Mouse (Mus musculus) lung, postnatal 0 days (tissue): Measurements from ENCODE around the gene Muc3a. TPM values are rescaled to one million over a fixed set of nuclear protein-coding genes. Genes with fewer than 3 reads are reported as not detected.

ENCODE experiments used
- ATAC-seq: fragments of 200-750 bp; cut with Nextera tagmentation; 2 replicates; pipeline ENCODE4 v1.8.0; 2017; ENCODE audit warnings: moderate library complexity
- DNase-seq: peaks from one replicate; pipeline ENCODE4 v3.0.0-alpha.2; 2016; ENCODE audit warnings: low spot score
- H3K27ac ChIP-seq: fragments of 300-500 bp; sonication (generic); 2 replicates; pipeline ENCODE4 v1.5.1; 2014; ENCODE audit warnings: antibody characterized with exemption, mild to moderate bottlenecking, low read length, mixed read lengths
- H3K27me3 ChIP-seq: fragments of 300-500 bp; sonication (generic); replicated peaks from 2 replicates; pipeline ENCODE4 v1.6.1; 2014; ENCODE audit warnings: low read length, mixed read lengths; ENCODE audit not compliant: insufficient read depth
- H3K36me3 ChIP-seq: fragments of 300-500 bp; sonication (generic); 2 replicates; pipeline ENCODE4 v1.6.1; 2014; ENCODE audit warnings: low read length, mixed read lengths; ENCODE audit not compliant: insufficient read depth
- H3K4me1 ChIP-seq: fragments of 300-500 bp; sonication (generic); 2 replicates; pipeline ENCODE4 v1.6.1; 2014; ENCODE audit warnings: antibody characterized with exemption, low read depth, low read length, mixed read lengths; ENCODE audit not compliant: insufficient read depth
- H3K4me2 ChIP-seq: fragments of 300-500 bp; sonication (generic); replicated peaks from 2 replicates; pipeline ENCODE4 v1.6.1; 2014; ENCODE audit warnings: low read depth, mild to moderate bottlenecking, low read length, moderate library complexity, mixed read lengths
- H3K4me3 ChIP-seq: fragments of 300-500 bp; sonication (generic); 2 replicates; pipeline ENCODE4 v1.5.1; 2014; ENCODE audit warnings: low read depth, low read length
- H3K9ac ChIP-seq: fragments of 300-500 bp; sonication (generic); replicated peaks from 2 replicates; pipeline ENCODE4 v1.6.1; 2014; ENCODE audit warnings: low read depth, mild to moderate bottlenecking
- H3K9me3 ChIP-seq: fragments of 300-500 bp; sonication (generic); 2 replicates; pipeline ENCODE4 v1.6.1; 2016; ENCODE audit warnings: low read length, mixed read lengths
- CTCF ChIP-seq: IDR thresholded peaks from 2 replicates; pipeline ENCODE4 v1.5.1; 2016; ENCODE audit warnings: antibody characterized with exemption, mild to moderate bottlenecking
- EP300 ChIP-seq: IDR thresholded peaks from 2 replicates; pipeline ENCODE4 v1.6.1; 2016; ENCODE audit warnings: antibody characterized with exemption, mild to moderate bottlenecking, control low read depth
- WGBS: fragments of 180-500 bp; shearing (Covaris S2); extraction: QIAGEN DNeasy Blood & Tissue Kit; methylation state at CpG from one replicate; pipeline ENCODE4 v1.1.7; 2014; 5-methylcytosine and 5-hydroxymethylcytosine counted together
- polyA plus RNA-seq: library from polyadenylated mRNA; unstranded; fragments of >200 nt; fragmentation: Nextera tagmentation; extraction: Ambion mirVana; gene quantifications from 2 replicates; pipeline ENCODE4 v1.2.1, GENCODE M21; 2015

Muc3a gene
- not detected in 2 replicates for polyA plus RNA-seq

DNA sequence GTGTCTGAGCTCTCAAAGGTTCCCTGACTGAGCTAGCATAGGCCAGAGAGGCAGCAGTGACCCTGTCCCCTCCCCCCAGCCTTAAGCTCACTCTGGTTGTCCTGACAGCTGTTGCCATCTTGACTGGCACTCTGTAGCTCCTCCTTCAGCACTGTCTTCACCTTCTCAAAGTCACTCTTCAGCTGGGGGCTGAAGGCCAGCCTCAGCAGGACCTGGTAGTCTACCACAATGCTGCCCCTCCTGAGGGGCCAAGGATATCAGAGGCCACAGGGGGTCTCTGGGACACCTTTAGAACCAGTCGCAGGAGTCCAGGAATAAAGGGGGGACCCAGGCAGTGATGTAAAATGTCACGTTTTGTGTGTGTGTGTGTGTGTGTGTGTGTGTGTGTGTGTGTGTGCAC lies at the start of gene Muc3a:
Gene Muc3a, minus strand, starts transcription at position 101 of the 400 bp plus-strand sequence.
- no peaks in the 10 kb centered on the region for H3K36me3 ChIP-seq
- H3K4me2 ChIP-seq = no peak within 1 kb of the TSS
- no peak within 1 kb of the TSS for H3K9ac ChIP-seq
- no peak within 1 kb of the TSS for H3K4me3 ChIP-seq
- WGBS = 72% methylated on average over 2 of the region's 2 CpGs
- DNase-seq (no peak), ATAC-seq (no peak)
- H3K4me1 ChIP-seq = no peaks in the 10 kb centered on the region
- H3K27ac ChIP-seq = no peak within 1 kb of the TSS
- H3K27me3 ChIP-seq = no peaks in the 10 kb centered on the region
- TF ChIP-seq EP300 = no peak
- no peak for TF ChIP-seq CTCF
- H3K9me3 ChIP-seq = no peaks in the 10 kb centered on the region

DNA sequence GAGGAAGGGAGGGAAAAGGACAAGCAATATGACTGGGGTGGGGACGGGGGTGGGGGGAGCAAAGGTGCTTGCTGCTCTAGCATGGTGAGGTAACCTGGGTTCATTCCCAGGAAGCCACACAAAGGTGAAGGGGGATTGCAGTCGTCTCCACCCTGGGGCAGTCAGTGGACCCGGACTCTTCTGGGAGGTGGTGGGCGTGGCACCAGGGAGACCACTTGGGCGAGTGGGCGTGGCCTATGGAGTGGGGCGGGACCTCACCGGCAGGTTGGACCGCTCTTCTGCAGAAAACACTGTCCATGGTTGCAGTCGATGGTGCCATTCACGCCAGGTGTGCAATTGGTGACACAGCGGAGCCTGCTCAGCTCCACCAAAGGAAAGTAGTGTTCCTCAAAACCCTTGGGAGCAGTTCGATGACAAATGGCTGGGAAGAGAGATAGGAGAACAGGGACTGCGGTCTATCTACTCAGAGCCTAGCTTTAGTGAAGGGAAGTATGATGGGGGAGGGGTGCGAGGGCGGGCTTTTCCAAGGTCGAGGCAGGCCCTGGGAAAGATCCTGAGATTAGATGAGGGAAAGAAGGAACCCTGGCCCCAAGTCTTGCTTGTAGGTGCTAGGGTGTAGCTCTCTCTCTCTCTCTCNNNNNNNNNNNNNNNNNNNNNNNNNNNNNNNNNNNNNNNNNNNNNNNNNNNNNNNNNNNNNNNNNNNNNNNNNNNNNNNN lies 917 bp downstream of the Muc3a start:
- no peaks in the 10 kb centered on the region for H3K4me1 ChIP-seq
- H3K27ac ChIP-seq = no peak overlapping the region
- WGBS = 15% methylated on average over 15 of the region's 17 CpGs
- TF ChIP-seq EP300 (no peak), CTCF (no peak)
- H3K27me3 ChIP-seq = no peaks in the 10 kb centered on the region
- no peak for ATAC-seq
- no peak overlapping the region for H3K4me3 ChIP-seq
- no peaks in the 10 kb centered on the region for H3K9me3 ChIP-seq
- no peak overlapping the region for H3K9ac ChIP-seq
- H3K36me3 ChIP-seq = no peaks in the 10 kb centered on the region
- no peak overlapping the region for H3K4me2 ChIP-seq
- DNase-seq = no peak

DNA sequence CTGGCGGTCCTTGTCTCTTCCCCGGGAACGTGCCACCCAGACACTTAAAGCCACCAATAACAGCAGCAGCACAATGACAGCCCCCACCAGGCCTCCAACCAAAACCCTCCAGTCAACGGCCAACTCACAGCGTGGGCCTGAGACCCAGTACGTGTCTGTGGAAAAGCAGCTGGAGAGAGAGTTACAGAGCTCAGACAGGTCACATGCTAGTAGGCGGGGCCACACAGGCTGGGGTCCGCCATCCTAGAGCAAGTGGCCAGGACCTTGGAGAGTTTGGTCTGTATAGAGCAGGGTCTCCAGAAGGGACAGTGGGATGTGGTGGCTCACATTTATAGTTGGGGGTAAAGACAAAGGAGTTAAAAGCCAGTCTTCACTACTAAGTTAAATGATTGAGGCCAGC lies 1.5 kb downstream of the Muc3a start:
- Histone ChIP-seq H3K9me3 (no peaks in the 10 kb centered on the region), H3K36me3 (no peaks in the 10 kb centered on the region), H3K4me1 (no peaks in the 10 kb centered on the region), H3K4me3 (no peak overlapping the region), H3K27ac (no peak overlapping the region), H3K27me3 (no peaks in the 10 kb centered on the region), H3K4me2 (no peak overlapping the region), H3K9ac (no peak overlapping the region)
- TF ChIP-seq CTCF = no peak
- no peak for TF ChIP-seq EP300
- DNase-seq = no peak
- 59% methylated on average over 8 of the region's 8 CpGs for WGBS
- ATAC-seq = no peak

DNA sequence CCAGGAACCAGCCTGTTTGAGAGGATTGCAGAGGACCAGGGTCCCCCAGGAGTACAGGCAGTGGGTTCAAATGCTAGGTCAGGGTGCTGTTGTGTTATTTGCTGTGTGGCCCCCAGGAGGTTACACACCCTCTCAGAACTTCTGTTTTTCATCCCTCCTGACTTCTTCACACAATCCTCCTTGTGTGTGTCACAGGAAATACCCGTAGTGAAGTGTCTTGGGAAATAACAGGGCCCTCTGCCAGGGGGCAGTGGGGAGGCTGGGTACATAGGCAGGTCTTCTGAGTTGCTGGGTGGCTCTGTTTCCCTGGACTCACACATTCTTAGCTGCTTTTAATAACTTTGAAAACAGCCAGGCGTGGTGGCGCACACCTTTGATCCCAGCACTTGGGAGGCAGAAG lies 6.9 kb downstream of the Muc3a start:
- Histone ChIP-seq H3K4me2 (no peak overlapping the region), H3K9me3 (no peaks in the 10 kb centered on the region), H3K36me3 (no peaks in the 10 kb centered on the region), H3K9ac (no peak overlapping the region), H3K27ac (no peak overlapping the region), H3K27me3 (no peaks in the 10 kb centered on the region), H3K4me3 (no peak overlapping the region), H3K4me1 (no peaks in the 10 kb centered on the region)
- DNase-seq (no peak), ATAC-seq (no peak)
- no peak for TF ChIP-seq EP300
- no peak for TF ChIP-seq CTCF
- 70% methylated on average over 3 of the region's 3 CpGs for WGBS

DNA sequence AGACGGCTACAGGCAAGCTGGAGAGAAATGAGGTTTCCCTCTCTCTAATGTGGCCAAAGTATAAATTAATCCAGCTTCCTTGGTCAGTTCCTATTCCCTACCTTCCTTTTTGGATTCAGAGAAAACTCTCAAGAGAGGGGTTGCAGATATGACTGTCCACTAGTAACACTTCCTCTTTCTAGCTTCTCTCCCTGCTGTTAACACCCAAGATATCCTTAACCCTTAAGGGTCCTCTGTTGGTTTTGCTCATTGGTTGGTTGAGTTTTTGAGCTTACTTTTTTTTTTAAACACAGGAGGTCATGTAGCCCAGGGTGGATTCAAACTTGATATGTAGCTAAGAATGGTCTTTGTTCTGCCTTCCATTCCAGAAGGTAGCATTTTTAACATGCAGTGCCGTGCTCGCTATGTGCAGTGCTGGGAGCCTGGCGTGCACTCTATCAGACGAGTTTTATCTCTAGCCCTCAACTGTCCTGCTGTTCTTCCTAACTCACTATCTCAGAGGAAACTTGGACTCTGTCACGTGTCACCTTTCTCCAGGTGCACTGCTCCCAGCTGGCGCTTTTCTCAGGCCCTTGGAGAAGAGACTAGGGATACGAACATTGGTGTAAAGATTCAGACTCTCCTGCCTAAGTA lies 17.6 kb downstream of the Muc3a start:
- TF ChIP-seq CTCF = no peak
- TF ChIP-seq EP300 = no peak
- no peak overlapping the region for H3K4me3 ChIP-seq
- no peaks in the 10 kb centered on the region for H3K4me1 ChIP-seq
- H3K9ac ChIP-seq = no peak overlapping the region
- ATAC-seq (no peak), DNase-seq (no peak)
- WGBS = 46% methylated on average over 8 of the region's 8 CpGs
- H3K9me3 ChIP-seq = no peaks in the 10 kb centered on the region
- no peak overlapping the region for H3K4me2 ChIP-seq
- no peak overlapping the region for H3K27ac ChIP-seq
- H3K36me3 ChIP-seq = no peaks in the 10 kb centered on the region
- no peaks in the 10 kb centered on the region for H3K27me3 ChIP-seq

DNA sequence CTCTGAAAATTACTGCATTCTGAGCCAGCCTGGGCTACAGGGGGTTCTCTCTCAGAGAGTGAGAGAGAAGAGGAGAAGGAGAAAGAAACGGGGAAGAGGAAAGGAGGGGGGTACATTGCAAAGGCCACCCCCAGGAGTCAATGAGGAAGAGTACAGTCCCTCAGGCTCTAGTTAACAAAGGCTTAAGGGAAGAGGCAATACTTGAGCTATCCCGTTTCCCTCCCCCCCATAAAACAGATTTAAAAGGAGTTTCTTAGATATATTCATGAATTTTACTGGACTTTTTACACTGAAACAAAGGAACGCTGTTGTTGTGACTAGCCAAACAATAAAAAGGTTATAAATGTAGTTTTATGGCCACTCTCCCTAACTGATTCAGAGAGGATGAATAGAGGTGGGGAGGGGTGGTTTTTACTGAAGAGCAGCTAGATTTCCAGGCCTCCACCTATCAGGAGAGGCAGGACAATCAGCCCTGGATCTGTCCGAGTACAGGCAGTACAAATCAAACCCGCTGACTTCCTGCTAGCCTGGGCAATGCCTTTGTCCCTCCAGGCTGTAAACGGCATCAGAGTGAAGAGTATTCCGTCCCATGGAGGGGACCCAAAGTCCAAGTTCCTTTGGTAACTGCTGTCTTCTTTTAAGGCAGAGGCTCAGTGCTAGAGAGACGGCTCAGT lies 18.8 kb downstream of the Muc3a start:
- TF ChIP-seq EP300 = no peak
- no peak for TF ChIP-seq CTCF
- Histone ChIP-seq H3K36me3 (no peaks in the 10 kb centered on the region), H3K9ac (no peak overlapping the region), H3K4me2 (no peak overlapping the region), H3K4me3 (no peak overlapping the region), H3K27me3 (no peaks in the 10 kb centered on the region), H3K4me1 (no peaks in the 10 kb centered on the region), H3K9me3 (no peaks in the 10 kb centered on the region), H3K27ac (no peak overlapping the region)
- WGBS = 63% methylated on average over 8 of the region's 8 CpGs
- ATAC-seq (no peak), DNase-seq (no peak)
